Mouse (Mus musculus) limb, embryonic 15.5 days (tissue): Measurements from ENCODE around the gene Nudt16l1. TPM values are rescaled to one million over a fixed set of nuclear protein-coding genes. Genes with fewer than 3 reads are reported as not detected.

ENCODE experiments used
- ATAC-seq: fragments of 200-750 bp; cut with Nextera tagmentation; 2 replicates; pipeline ENCODE4 v1.8.0; 2017; ENCODE audit warnings: low read depth, moderate TSS enrichment; ENCODE audit not compliant: insufficient number of reproducible peaks, low FRiP score, low TSS enrichment
- H3K27ac ChIP-seq: fragments of 300-500 bp; sonication (generic); 2 replicates; pipeline ENCODE4 v1.5.1; 2015; ENCODE audit warnings: moderate library complexity, mild to moderate bottlenecking, inconsistent platforms
- H3K27me3 ChIP-seq: fragments of 300-500 bp; sonication (generic); 2 replicates; pipeline ENCODE4 v1.6.1; 2015; ENCODE audit warnings: inconsistent platforms
- H3K36me3 ChIP-seq: fragments of 300-500 bp; sonication (generic); 2 replicates; pipeline ENCODE4 v1.6.1; 2015; ENCODE audit warnings: inconsistent platforms
- H3K4me1 ChIP-seq: fragments of 300-500 bp; sonication (generic); 2 replicates; pipeline ENCODE4 v1.6.1; 2015; ENCODE audit warnings: inconsistent platforms
- H3K4me2 ChIP-seq: fragments of 300-500 bp; sonication (generic); 2 replicates; pipeline ENCODE4 v1.6.1; 2015; ENCODE audit warnings: mild to moderate bottlenecking, inconsistent platforms
- H3K4me3 ChIP-seq: fragments of 300-500 bp; sonication (generic); 2 replicates; pipeline ENCODE4 v1.5.1; 2015; ENCODE audit warnings: mild to moderate bottlenecking, inconsistent platforms
- H3K9ac ChIP-seq: fragments of 300-500 bp; sonication (generic); 2 replicates; pipeline ENCODE4 v1.6.1; 2015; ENCODE audit warnings: inconsistent platforms
- H3K9me3 ChIP-seq: fragments of 300-500 bp; sonication (generic); 2 replicates; pipeline ENCODE4 v1.6.1; 2016; ENCODE audit warnings: inconsistent platforms
- WGBS: fragments of 180-500 bp; shearing (Covaris S2); methylation state at CpG from one replicate; pipeline ENCODE4 v1.1.7; 2015; 5-methylcytosine and 5-hydroxymethylcytosine counted together
- polyA plus RNA-seq: library from polyadenylated mRNA; unstranded; fragments of >200 nt; fragmentation: Nextera tagmentation; extraction: Ambion mirVana; gene quantifications from 2 replicates; pipeline ENCODE4 v1.2.1, GENCODE M21; 2015

The Nudt16l1 gene
- polyA plus RNA-seq, 1 experiment from 2014 or later, result 151 TPM

GRCm38 (mm10) chr16:4964731-4965391 is 26.3 kb downstream of the Nudt16l1 start:
- Histone ChIP-seq H3K4me3 (peak overlapping the region; percentile 99), H3K4me1 (peaks cover 15% of the 10 kb centered on the region), H3K27ac (peak overlapping the region; percentile 83), H3K9me3 (no peaks in the 10 kb centered on the region), H3K9ac (peak overlapping the region; percentile 44; the same call in 1 of the 2 replicates), H3K36me3 (0 out of 2 replicates have a peak, but pooled peaks cover 4% of the 10 kb centered on the region), H3K4me2 (peak overlapping the region; percentile 77), H3K27me3 (no peaks in the 10 kb centered on the region)
- ATAC-seq, result no peak
- WGBS, result 21% methylated on average over 13 of the region's 13 CpGs

- no peak overlapping the region for H3K9ac ChIP-seq
- H3K9me3 ChIP-seq, result no peaks in the 10 kb centered on the region
- H3K4me2 ChIP-seq, result peak overlapping the region; percentile 77; the same call in 1 of the 2 replicates
- H3K27ac ChIP-seq, result no peak overlapping the region
- H3K36me3 ChIP-seq, result no peaks in the 10 kb centered on the region
- no peak for ATAC-seq
- WGBS, result 91% methylated on average over 8 of the region's 8 CpGs
- H3K27me3 ChIP-seq, result no peaks in the 10 kb centered on the region
- H3K4me3 ChIP-seq, result no peak overlapping the region
- H3K4me1 ChIP-seq, result peaks cover 15% of the 10 kb centered on the region
Measured at GRCm38 (mm10) chr16:4965392-4966129, 27.0 kb downstream of the Nudt16l1 start.

DNA sequence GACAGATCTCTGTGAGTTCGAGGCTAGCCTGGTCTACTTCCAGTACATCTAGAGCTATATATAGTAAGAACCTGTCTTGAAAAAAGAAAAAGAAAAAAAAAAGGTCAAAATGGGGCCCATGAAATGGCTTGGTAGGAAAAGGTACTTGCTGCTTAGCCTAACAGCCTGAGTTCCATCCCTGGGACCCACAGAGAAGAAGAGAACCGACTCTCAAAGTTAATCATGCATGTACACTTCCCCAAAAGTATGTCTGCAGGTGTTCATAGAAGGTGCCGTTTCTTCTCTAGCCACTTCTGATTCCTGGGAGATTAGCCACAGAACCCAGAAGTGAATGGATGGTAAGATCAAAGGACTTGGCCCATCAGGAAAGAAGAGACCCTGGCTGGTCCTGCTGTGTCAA is 29.9 kb downstream of the Nudt16l1 start:
- Histone ChIP-seq H3K4me1 (peaks cover 4% of the 10 kb centered on the region), H3K27me3 (no peaks in the 10 kb centered on the region), H3K9me3 (no peaks in the 10 kb centered on the region), H3K36me3 (no peaks in the 10 kb centered on the region), H3K4me2 (no peak overlapping the region), H3K27ac (no peak overlapping the region), H3K4me3 (no peak overlapping the region), H3K9ac (0 out of 2 replicates have a peak overlapping the region, but pooled peaks have one; percentile 1)
- ATAC-seq, result no peak
- 81% methylated on average over 3 of the region's 3 CpGs for whole genome bisulfite sequencing

DNA sequence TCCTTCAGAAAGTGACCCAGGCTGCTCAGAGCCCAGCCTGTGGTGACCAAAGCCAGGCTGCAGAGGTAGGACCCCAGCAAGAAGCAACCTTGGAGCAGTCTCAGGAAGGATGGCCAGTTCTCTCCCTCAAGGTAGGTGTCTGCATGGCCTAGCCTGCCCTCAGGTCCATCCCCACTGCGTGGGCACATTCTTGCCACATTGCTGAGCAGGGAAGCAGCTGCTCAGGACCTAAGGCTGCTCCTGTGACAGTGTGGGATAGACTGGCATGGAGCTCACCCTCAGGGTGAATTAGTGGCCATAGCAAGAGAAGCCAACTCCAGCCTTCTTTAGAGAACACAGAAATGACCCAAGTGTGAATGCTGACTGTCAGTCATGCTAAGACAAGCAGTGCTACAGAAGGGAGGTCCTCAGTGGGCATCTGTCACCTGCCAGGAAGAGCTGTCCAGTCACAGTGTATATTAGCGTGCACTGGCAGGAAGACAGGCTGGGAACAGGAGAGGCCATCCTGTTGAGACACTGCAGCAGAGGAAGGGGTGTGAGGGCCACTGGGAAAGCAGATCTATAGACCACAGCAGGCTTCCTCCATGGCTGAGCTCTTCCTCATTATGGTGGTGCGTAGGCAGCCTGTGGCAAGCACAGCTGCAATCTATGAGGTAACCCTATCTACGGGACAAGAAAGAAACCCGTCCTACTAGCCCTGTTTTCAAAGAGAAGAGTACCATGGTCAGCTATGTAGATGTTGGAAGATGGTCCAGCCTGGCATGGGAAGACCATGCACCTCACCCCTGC is 30.7 kb downstream of the Nudt16l1 start:
- H3K9me3 ChIP-seq, result no peaks in the 10 kb centered on the region
- H3K9ac ChIP-seq, result peak overlapping the region; percentile 1; the same call in 1 of the 2 replicates
- H3K4me3 ChIP-seq, result no peak overlapping the region
- H3K4me2 ChIP-seq, result no peak overlapping the region
- H3K27me3 ChIP-seq, result no peaks in the 10 kb centered on the region
- WGBS, result 80% methylated on average over 5 of the region's 5 CpGs
- H3K4me1 ChIP-seq, result peaks cover 3% of the 10 kb centered on the region
- no peak for ATAC-seq
- no peak overlapping the region for H3K27ac ChIP-seq
- no peaks in the 10 kb centered on the region for H3K36me3 ChIP-seq

GRCm38 (mm10) chr16:4971626-4972025 is 33.1 kb downstream of the Nudt16l1 start:
- H3K27ac ChIP-seq, result no peak overlapping the region
- WGBS, result 71% methylated on average over 4 of the region's 4 CpGs
- no peak overlapping the region for H3K4me2 ChIP-seq
- H3K9me3 ChIP-seq, result no peaks in the 10 kb centered on the region
- ATAC-seq, result no peak
- H3K36me3 ChIP-seq, result no peaks in the 10 kb centered on the region
- no peak overlapping the region for H3K9ac ChIP-seq
- no peaks in the 10 kb centered on the region for H3K27me3 ChIP-seq
- no peak overlapping the region for H3K4me3 ChIP-seq
- H3K4me1 ChIP-seq, result no peaks in the 10 kb centered on the region

GRCm38 (mm10) chr16:4974521-4974920 is 36.0 kb downstream of the Nudt16l1 start:
- 80% methylated on average over 5 of the region's 5 CpGs for WGBS
- Histone ChIP-seq H3K9ac (no peak overlapping the region), H3K27me3 (no peaks in the 10 kb centered on the region), H3K9me3 (no peaks in the 10 kb centered on the region), H3K4me1 (no peaks in the 10 kb centered on the region), H3K4me2 (no peak overlapping the region), H3K27ac (no peak overlapping the region), H3K4me3 (no peak overlapping the region), H3K36me3 (no peaks in the 10 kb centered on the region)
- ATAC-seq, result no peak

GRCm38 (mm10) chr16:4976180-4976579 is 37.6 kb downstream of the Nudt16l1 start:
- Histone ChIP-seq H3K36me3 (no peaks in the 10 kb centered on the region), H3K27me3 (no peaks in the 10 kb centered on the region), H3K9me3 (no peaks in the 10 kb centered on the region), H3K27ac (no peak overlapping the region), H3K4me2 (no peak overlapping the region), H3K4me1 (no peaks in the 10 kb centered on the region), H3K4me3 (no peak overlapping the region), H3K9ac (no peak overlapping the region)
- WGBS, result 78% methylated on average over 2 of the region's 2 CpGs
- ATAC-seq, result no peak

DNA sequence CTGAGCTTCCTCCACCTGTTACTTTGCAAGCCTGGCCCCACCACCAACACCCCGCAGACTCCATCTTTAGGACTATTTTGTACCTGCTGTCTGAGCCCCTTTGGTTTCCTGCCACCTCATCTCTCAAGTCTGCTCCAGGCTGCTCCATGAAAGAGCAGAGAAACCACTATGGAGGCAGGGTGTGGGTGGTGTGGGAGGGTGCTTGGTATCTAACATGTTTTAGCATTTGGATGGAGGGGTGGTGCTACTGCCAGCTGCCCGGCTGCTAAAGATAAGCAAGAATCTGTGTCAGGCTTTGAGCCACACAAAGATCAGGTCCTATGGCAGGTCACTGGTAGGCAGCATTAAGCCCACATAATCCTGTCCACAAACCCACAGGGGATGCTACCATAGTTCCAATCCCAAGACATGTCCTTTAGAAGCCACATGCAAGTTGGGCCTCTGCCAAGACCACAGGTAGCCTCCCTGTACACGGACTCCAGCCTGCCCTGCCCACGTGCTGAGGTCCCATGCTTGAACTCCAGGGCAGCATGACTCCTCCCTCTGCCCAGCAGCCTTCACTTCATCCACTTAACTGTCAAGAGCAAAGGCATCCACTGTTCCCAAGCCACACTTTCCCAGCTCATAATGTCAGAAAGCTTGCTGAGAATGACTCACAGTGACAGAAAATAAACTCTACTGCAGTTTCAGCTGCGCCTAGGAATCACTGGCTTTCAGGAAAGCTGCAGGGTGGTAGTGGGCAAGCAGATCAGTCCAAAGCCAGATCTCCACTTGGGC is 39.9 kb downstream of the Nudt16l1 start:
- no peak overlapping the region for H3K27ac ChIP-seq
- no peaks in the 10 kb centered on the region for H3K9me3 ChIP-seq
- H3K9ac ChIP-seq, result no peak overlapping the region
- no peak overlapping the region for H3K4me3 ChIP-seq
- H3K36me3 ChIP-seq, result no peaks in the 10 kb centered on the region
- no peak overlapping the region for H3K4me2 ChIP-seq
- no peaks in the 10 kb centered on the region for H3K27me3 ChIP-seq
- H3K4me1 ChIP-seq, result no peaks in the 10 kb centered on the region
- 0 out of 2 replicates have a peak, but pooled peaks have one; percentile 8 for ATAC-seq
- WGBS, result 60% methylated on average over 5 of the region's 5 CpGs

- Histone ChIP-seq H3K9ac (no peak overlapping the region), H3K36me3 (no peaks in the 10 kb centered on the region), H3K27me3 (no peaks in the 10 kb centered on the region), H3K4me2 (no peak overlapping the region), H3K9me3 (no peaks in the 10 kb centered on the region), H3K4me1 (no peaks in the 10 kb centered on the region), H3K27ac (no peak overlapping the region), H3K4me3 (no peak overlapping the region)
- WGBS, result 72% methylated on average over 4 of the region's 4 CpGs
- ATAC-seq, result no peak
Measured at GRCm38 (mm10) chr16:4979755-4980380, 41.3 kb downstream of the Nudt16l1 start.

GRCm38 (mm10) chr16:4984717-4985116 is 46.2 kb downstream of the Nudt16l1 start:
- H3K4me1 ChIP-seq, result no peaks in the 10 kb centered on the region
- WGBS, result 90% methylated on average over 12 of the region's 12 CpGs
- no peak for ATAC-seq

More at GRCm38 (mm10) chr16:4984717-4985116, 46.2 kb downstream of the Nudt16l1 start:
- Histone ChIP-seq H3K9me3 (no peaks in the 10 kb centered on the region), H3K4me3 (no peak overlapping the region), H3K4me2 (no peak overlapping the region), H3K27me3 (no peaks in the 10 kb centered on the region), H3K27ac (no peak overlapping the region), H3K36me3 (no peaks in the 10 kb centered on the region), H3K9ac (no peak overlapping the region)
